Mouse (Mus musculus) ovary, postnatal 14 days (tissue): ENCODE measurements at regions not wholly inside any gene's neighbourhood (a gene's known extent, or its start where the extent isn't known, plus 50 kb on each side); places are given as distances from the start of the nearest gene placed in this dataset.

Source experiments
- DNase-seq: peaks from one replicate; pipeline ENCODE4 v3.0.0; 2022; ENCODE audit warnings: low spot score

DNA sequence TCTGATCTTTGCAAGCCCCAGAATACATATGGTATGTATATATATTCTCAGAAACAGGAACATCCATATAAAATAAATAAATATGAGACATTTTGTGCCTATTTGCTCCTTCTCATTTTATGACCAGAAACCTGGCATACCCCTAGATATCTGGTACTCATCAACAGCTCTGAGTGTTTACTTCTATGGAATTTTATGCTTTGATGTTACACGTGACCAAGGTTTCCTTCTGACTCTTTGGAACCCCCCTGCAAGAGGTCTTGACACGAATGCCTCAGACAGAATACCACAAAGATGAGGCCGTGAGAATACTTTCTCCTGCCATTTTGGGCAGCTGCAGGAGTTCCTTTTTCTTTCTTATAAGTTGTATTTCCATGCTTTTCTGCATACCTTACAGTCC is 85.3 kb upstream of the P2ry1 start:
- DNase-seq: no peak

GRCm38 (mm10) chr3:60926024-60926547 is 76.5 kb upstream of the P2ry1 start:
- DNase-seq: no peak

DNA sequence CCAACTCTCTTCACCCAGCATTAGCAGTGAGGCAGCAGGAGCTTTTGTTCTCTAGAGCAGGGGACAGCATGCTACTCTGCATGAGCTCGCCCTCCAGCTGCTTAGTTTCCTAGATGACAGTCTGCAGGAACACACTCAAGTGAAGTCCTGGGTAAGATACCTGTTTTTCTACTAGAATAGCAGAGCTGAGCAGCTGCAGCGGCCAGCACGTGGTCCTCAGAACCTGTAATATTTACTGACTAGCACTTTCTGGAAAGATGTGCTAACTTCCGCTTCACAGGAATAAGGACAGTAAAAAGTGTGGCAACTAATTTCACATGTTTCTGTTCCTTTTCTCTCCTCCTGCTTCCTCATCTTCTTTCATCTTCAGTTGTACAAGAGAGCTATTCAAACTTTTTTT is 73.7 kb upstream of the P2ry1 start:
- DNase-seq: no peak

- DNase-seq: no peak
These were observed 68.1 kb upstream of the P2ry1 start for GRCm38 (mm10) chr3:60934492-60934891.

GRCm38 (mm10) chr3:60941451-60941850 is 61.1 kb upstream of the P2ry1 start:
- DNase-seq: no peak

DNA sequence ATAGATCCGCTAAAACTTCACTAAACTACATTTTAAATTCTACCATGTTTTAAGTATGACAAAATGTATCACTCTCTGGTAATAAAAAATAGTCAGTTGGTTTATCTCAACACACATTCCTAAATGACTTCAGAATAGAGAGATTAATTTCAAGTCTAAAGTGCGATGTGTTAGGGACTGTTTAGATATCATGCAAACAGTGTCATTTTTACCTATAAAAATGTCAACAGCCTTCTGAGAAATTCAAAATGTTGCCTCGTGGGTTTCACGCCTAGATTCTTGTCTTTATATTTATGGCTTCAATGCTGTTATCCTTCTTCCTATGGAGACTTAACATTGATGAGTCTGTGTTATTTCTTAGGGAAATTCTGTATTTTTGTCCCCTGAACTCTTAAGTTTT is 53.7 kb upstream of the P2ry1 start:
- no peak for DNase-seq
